Mouse (Mus musculus): ENCODE measurements around the gene Ifi203. TPM values are rescaled to one million over a fixed set of nuclear protein-coding genes. Genes with fewer than 3 reads are reported as not detected.
"Not testable (repeated sequence)": the region's sequence is repeated elsewhere in the genome, so short reads cannot be mapped to it uniquely, and the experiment has no call there.

Ifi203 gene
- total RNA-seq, 2 experiments from 2014 or later, result 10.7 to 12.3 TPM

- intact Hi-C loops (cut with DNase I); DNase-seq: not testable (repeated sequence)
Observed at GRCm38 (mm10) chr1:173905885-173906284, 36.6 kb downstream of the Ifi203 start.

- intact Hi-C loops (cut with DNase I), result not testable (repeated sequence)
Observed at GRCm38 (mm10) chr1:173889741-173890140, 52.7 kb downstream of the Ifi203 start.

DNA sequence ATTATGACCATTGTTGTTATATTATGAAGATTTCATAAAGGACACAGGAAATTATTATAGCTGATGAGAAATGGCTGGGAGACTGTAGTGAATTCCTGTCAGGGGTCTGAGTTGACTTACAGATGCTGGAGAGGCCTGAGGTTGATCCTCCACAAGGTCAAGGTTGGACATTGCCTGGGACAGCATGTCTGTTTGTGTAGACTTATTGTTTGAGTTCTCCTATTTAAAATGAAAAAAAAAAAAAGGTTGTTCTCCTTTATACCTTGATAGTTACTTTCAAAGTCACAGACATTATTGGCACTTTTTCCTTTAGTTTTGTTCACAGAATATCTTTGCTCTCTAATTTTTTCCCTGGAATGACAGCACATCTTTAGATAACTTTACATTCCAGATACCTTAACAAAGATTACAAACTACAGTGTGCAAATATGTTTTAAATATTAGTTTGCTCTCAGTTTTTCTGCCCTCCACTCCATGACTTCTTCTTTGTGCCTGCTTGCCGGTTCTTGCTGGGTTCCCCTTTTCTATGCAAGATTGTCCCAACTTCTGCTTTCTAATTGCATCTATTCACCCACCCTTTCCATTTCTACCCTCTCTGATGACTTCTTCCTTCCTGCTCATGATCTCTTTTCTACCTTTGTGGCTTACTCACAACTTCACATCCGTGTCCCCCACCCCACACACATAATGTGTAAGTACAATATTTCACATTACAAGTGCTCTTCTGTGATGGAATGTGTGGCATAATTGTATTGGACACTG, 55.3 kb downstream of the Ifi203 start:
- DNase-seq; intact Hi-C loops (cut with DNase I): not testable (repeated sequence)

More at GRCm38 (mm10) chr1:173889741-173890140, 52.7 kb downstream of the Ifi203 start:
- not testable (repeated sequence) for DNase-seq

DNA sequence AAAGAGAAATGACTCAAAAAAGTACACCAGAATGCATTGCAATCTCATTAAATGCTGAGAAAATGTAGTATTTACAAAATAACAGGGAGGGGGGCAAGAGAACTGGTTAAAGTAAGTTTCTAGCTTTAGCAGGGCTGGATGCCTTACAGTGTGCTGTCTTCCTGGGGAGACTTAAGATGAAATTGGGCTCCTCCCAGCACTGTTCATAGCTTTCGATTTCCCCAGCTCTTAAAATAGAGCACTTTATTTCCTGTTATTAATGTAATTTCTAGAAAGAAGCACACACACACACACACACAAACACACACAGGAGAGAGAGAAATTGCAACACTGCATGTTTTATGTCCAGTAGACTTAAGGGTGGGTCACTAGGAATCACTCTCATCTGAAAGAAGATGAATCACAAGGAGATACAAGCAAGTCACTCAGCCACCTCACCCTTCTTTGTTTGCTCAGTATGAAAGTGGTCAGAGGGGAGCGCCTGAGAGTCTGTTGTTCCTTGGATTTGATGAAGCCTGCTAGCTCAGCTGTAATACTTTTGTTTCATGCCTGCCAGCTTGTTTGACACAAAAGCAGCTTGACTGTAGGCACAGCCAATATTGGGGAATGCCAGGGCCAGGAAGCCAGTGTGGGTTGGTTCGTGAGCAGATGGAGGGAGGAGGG, 62.3 kb downstream of the Ifi203 start:
- DNase-seq, result peak; percentile 24 to 31

GRCm38 (mm10) chr1:173879225-173879987, 63.1 kb downstream of the Ifi203 start:
- intact Hi-C loops (cut with DNase I), result not testable (repeated sequence)
- DNase-seq, result peak in 1 of 2 experiments; percentile 6

More for the DNA sequence above, 62.3 kb downstream of the Ifi203 start:
- intact Hi-C loops (cut with DNase I), result not testable (repeated sequence)

- intact Hi-C loops (cut with DNase I), result not testable (repeated sequence)
Observed at GRCm38 (mm10) chr1:173878264-173878663, 64.2 kb downstream of the Ifi203 start.

DNA sequence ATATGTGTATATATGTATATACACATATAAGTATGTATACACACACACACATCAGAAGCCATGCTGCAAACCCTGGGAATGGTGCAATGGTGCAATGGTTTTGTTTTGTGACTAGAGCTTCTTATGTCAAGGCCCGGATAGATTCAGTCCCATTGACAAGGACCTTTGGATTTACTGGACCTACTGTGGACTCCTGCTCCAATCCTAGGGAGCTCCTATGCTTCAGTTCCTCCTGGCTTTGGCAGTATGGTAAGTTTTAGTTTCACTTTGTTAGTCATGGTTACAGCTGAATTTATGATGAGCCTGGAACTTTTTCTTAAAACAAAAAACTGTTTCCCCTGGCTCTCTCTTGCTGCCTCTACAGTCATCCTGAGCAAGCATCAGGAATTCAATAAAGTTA, 65.3 kb downstream of the Ifi203 start:
- intact Hi-C loops (cut with DNase I); DNase-seq: not testable (repeated sequence)

More at GRCm38 (mm10) chr1:173878264-173878663, 64.2 kb downstream of the Ifi203 start:
- not testable (repeated sequence) for DNase-seq

Other genes with a start within 250 kb of the Ifi203 start
- gene Ifi207, start 200.9 kb downstream of the Ifi203 start, total RNA-seq (2021), result 1 to 10 TPM in 1 of 2 experiments, under 1 TPM in 1; 0.99 to 1.7 TPM
- 1 to 10 TPM; 1.2 to 1.5 TPM for gene Ifi204, start 175.7 kb downstream of the Ifi203 start, total RNA-seq (2021)
- 1 to 10 TPM in 1 of 2 experiments, under 1 TPM in 1; 0.47 to 1.0 TPM for gene Ifi211, start 29.6 kb downstream of the Ifi203 start, total RNA-seq (2021)
- gene Mndal, start 181 bp downstream of the Ifi203 start, total RNA-seq (2021), result 10 to 100 TPM; 12.0 to 14.8 TPM
- not detected for gene Ifi202b, start 40.1 kb upstream of the Ifi203 start, total RNA-seq (2021)
- gene Ifi205, start 89.1 kb upstream of the Ifi203 start, total RNA-seq (2021), result under 1 TPM; 0.45 to 0.69 TPM
- not detected for gene Olfr433, start 98.0 kb upstream of the Ifi203 start, total RNA-seq (2021)
- not detected for gene Olfr432, start 106.5 kb upstream of the Ifi203 start, total RNA-seq (2021)
- not detected for gene Olfr430, start 123.9 kb upstream of the Ifi203 start, total RNA-seq (2021)
- gene Olfr429, start 141.7 kb upstream of the Ifi203 start, total RNA-seq (2021), result not detected
- gene Olfr427, start 154.2 kb upstream of the Ifi203 start, total RNA-seq (2021), result not detected
- not detected for gene Olfr231, start 178.5 kb upstream of the Ifi203 start, total RNA-seq (2021)
- not detected for gene Olfr424, start 188.8 kb upstream of the Ifi203 start, total RNA-seq (2021)
- gene Olfr420, start 213.0 kb upstream of the Ifi203 start, total RNA-seq (2021), result not detected
- 10 to 100 TPM in 1 of 2 experiments, 1 to 10 TPM in 1; 9.6 to 10.3 TPM for gene Spta1, start 230.1 kb upstream of the Ifi203 start, total RNA-seq (2021)

All from heart, postnatal 10 days (tissue).